Mouse (Mus musculus): ENCODE data around the gene Ankrd27. TPM values are rescaled to one million over a fixed set of nuclear protein-coding genes. Genes with fewer than 3 reads are reported as not detected.

Ankrd27 gene
- total RNA-seq, 2 experiments from 2014 or later: 42.0 to 44.1 TPM

DNA sequence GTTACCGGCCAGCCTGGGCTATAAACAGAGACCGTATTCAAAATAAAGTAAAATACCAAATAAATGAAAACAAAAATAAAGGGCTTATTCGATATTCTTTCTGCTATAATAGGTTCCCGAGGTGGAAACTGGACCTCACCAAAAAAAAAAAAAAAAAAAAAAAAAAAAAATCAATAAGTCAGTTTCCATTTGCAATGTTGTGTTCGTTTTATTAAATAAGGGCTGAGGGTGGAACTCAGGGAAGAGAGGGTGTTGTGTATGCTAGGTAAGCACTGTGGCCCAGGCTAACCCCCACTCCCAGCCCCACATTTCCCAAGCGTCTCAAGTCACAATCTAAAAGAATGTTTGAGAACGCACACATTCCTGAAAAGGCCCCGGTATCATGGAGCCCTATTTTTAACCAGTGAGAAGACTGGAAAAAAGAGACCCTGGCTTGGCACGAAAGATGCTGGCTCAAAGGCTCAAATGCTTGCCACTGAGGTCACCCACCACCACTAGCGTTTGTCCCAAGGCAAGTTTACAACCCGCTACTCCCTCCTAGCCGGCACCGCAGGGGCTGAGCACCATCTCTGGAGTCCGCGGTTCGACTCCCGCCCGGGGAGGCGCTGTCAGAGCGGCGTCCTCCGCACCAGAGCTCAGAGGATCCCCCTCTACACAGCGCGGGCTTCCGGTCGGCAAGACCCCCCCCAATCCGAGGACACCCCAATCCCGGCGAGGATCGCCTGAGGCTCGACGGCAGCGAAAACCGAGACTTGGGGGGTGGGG is 60.5 kb downstream of the Ankrd27 start:
- DNase-seq: no peak

- DNase-seq: peak; percentile 97 to 98
These were observed 61.2 kb downstream of the Ankrd27 start, which contains the start of gene Pdcd5 for GRCm38 (mm10) chr7:35647101-35647698. TSS of gene Pdcd5 (minus strand) at chr7:35647521.

GRCm38 (mm10) chr7:35648239-35649069 is 62.4 kb downstream of the Ankrd27 start:
- DNase-seq: no peak

DNA sequence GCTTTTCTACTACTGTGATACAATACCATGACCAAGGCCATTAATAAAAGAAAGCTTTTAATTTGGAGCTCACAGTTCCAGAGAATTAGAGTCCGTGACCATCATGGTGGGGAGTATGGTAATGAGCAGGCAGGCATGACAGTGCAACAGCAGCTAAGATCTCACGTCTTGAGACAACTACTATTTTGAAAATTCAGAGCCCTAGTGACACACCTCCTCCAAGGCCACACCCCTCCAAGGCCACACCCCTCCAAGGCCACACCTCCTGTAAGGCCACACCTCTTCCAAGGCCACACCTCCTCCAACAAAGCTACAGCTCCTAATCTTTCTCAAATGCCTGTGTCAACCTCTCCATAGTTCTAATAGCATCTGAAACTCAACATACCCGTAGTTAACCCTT is 63.0 kb downstream of the Ankrd27 start:
- DNase-seq: no peak

DNA sequence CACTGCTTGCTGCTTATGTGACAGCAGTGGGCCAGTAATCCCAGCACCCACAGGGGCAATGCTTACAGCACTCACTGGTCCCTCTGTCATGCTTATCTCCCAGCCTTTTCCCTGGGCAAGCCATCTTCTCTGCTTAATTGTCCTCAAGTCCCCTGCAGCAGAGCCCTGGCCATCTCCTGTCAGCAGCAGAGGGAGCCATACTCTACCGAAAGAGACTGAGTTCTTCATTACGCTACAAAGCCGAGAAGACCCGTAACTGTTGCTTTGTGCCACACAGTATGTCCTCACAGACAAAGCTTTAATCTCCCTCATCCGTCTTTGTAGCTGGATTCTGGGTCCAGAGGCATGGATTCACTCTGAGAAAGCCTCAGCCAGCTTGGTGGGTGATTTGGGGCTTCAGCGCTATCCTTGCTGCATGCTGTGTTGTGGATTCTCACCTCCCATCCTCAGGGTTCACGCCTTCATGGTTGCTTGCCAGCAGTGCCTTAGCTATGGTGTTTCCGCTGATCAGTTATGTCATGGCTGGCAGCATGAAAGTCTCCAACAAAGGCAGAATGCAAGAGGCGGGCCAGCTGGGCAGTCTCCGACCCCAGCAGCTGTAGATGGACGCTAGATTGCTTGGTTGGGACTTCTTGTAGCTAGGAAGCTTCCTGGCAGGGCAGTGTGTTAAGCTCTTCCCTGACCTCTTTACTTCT is 64.8 kb downstream of the Ankrd27 start:
- peak; percentile 42 to 60 for DNase-seq

DNA sequence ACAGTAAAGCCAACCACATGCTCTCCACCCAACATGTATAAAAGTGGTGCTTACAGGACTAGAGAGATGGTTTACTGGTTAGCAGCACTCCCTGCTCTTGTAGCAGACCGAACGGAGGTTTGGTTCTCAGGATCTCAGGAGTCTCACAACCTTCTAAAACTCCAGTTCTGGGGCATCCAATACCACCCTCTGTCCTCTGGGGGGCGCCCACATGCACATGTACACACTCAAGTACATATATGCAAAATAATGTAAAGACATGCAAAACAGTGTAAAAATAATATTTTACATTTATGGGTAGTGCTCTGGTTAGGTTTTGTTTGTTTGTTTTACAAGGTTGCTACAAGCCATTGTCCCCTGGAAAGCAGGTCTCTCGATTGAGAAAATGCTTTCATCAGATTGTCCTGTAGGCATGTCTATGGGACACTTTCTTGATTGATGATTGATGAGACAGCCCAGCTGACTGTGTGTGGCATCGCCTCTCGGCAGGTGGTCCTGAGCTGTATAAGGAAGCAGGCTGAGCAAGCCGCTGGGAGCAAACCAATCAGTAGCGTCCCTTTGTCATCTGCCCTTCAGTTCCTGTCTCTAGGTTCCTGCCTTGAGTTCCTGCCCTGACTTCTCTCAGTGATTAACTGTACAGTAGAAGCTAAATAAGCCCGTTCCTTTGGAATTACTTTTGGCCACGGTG is 65.7 kb downstream of the Ankrd27 start:
- DNase-seq: no peak

DNA sequence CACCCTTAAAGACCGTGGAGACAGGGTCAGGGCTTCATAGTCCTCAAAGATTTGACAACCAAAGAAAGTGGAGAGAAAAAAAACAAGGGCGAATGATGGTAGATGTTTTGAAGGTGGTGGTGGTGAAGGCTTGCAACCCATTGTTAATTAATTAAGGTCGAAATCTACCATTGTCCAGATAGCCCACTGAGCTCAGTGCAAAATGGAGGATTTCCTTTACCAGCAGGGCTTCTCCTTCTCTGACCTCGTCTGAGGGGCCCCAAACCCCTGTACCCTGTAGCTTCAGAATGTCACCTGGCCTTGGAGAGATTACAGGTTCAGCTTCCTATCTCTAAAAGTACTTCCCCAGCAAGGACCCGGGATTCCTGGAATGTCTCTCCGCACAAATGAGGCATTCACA is 71.8 kb downstream of the Ankrd27 start:
- no peak for DNase-seq

- no peak for DNase-seq
These were observed 73.1 kb downstream of the Ankrd27 start for GRCm38 (mm10) chr7:35659173-35659572.

DNA sequence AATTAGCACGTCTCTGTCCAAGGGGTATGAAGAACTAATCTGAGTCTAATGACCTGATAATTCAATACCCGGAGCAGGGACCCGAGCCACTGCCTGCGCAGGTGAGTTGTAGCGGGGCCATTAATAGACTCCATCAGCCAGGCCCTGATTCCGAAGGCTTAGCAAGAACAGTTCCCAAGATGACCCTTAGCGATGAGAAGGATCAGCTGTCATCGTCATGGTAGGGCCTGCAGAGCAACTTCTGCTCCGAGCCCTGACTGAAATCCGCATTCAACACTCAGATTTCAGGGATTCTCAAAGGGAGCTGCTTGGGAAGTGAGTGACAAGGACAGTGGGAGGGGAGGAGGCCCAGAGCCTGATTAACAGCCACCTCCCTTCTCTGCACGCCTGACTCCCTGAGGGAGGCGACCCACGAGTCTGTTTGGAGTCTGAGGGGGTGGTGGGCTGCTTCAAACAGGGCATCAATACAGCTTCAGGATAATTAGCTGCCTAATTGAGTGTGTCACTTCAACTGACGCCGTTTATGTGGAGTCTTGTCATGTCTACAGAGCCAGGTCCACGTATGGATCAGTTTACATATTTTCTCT is 77.8 kb downstream of the Ankrd27 start:
- no peak for DNase-seq

DNA sequence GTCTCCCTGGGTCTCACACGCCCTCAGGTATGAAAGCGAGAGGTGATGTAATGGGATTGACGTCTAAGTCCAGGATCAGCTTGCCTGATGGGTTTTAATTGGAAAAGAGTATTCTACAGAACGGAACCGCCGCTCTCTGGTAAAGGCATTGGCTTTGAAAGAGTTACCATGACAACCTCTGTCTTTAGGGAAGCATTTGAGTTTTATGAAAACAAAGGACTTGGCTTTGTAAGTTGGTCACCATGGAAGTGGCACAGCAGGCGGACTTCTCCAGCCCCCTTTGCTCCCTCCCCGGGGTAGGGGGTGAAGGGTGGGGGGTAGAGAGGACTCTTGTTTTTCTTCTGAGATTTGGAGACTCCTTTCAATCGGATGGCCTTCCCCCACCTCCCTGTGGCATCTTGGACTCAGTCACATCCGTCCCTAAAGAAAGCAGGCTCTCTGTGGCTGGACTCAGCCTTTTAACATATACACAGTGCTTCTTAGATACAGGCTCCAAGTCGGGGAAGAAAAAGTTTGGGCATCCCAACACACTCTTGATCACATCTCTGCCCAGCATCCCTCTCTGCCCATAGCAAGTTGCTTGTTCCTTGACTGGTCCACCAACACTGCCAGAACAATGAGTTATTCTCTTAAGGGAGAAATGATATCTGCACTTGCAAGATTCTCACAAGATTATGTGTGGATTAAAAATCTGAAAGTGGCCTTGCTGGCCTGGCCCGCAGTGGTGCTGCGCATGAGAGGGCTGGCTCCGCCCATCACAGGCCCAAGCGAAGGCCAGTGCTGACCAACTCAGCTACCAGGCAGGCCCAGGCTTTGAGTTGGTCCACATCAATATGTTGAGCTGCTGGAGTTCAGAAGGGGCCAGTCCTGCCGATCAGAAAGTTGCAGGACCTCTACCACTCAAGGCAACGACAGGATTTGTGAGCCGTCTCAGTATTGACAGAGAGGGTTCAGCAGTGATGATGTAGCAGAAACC is 82.3 kb downstream of the Ankrd27 start:
- DNase-seq: no peak

GRCm38 (mm10) chr7:35678976-35679375 is 92.9 kb downstream of the Ankrd27 start:
- DNase-seq: no peak

DNA sequence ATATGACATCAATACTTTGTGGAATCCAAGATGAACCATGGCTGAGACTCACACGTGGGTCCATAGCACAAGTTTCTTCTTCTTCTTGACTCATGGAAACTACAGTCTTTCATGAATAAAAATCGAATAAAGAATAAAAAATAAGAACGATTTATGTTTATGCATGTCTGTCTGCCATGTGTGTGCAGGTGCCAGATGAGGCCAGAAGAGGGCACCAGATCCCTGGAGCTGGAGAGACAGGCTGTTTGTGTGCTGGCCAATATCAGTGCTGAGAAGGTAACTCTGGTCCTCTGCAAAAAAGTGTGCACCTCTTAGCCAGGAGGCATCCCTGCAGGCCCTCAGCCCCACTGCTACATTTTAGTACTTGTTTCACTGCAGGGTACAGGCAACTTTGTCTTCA is 95.5 kb downstream of the Ankrd27 start:
- no peak for DNase-seq

- DNase-seq: no peak
These were observed 97.5 kb downstream of the Ankrd27 start for GRCm38 (mm10) chr7:35683409-35684122.

GRCm38 (mm10) chr7:35686216-35686615 is 100.2 kb downstream of the Ankrd27 start:
- DNase-seq: no peak

GRCm38 (mm10) chr7:35686756-35687155 is 100.7 kb downstream of the Ankrd27 start:
- DNase-seq: peak; percentile 48

- no peak for DNase-seq
These were observed 101.2 kb downstream of the Ankrd27 start for GRCm38 (mm10) chr7:35687229-35687628.

DNA sequence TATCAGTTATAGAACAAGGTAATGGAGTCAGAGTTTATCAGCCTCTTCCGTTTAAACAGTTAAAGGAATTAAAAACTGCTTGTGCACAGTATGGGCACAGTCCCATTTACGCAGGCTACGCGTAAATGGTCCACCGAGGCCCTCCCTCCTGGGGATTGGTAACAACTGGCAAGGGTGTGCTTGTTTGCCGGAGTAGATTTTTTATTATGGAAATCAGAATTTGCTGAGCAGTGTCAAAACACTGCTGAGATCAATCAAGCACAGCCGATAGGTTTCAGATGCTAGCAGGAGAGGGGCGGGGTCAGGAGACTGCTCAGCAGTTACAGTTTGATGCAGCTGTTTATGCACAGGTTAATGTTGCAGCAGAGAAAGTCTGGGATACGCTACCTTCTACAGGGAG is 102.2 kb downstream of the Ankrd27 start:
- DNase-seq: no peak

Data from layer of hippocampus, postnatal 36 days (tissue).